Mouse (Mus musculus): ENCODE results near the gene Lrrc2.

DNA sequence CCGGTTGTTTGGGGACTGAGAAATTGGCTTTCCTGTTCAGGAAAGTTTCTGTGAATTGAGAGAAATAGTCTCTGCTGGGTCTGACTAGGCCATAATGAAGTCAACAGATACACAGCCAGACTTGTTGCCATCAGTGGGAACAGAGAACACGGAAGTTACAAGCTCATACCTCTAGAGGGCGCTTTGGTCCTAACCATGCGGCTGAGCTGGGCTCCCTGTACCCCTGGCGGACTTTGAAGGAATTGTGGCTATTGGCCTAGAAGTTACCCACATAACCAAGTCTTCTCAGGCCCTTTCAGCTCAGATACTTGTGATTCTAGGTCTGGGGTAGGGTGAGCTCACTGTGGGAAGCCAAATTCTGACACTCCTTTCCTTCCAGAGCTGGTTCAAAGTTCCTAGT, 45.9 kb downstream of the Lrrc2 start:
- TF ChIP-seq CTCF (IDR thresholded peaks at IDR 0.05; ENCODE audit: borderline replicate concordance, insufficient read depth, low read depth, low read length) (peak; percentile 94), POLR2A (IDR thresholded peaks at IDR 0.05; ENCODE audit: borderline replicate concordance, insufficient read depth, low read length) (no peak)

All from cerebellum, adult 2 months (tissue).